Mouse (Mus musculus): ENCODE data around the gene Trit1. TPM values are rescaled to one million over a fixed set of nuclear protein-coding genes. Genes with fewer than 3 reads are reported as not detected.
A peak's percentile ranks its signal among the peaks of the same experiment; 100 is the strongest.

The Trit1 gene
- total and polyA plus RNA-seq, 3 experiments: 2.4 to 5.5 (median 5.4) TPM

DNA sequence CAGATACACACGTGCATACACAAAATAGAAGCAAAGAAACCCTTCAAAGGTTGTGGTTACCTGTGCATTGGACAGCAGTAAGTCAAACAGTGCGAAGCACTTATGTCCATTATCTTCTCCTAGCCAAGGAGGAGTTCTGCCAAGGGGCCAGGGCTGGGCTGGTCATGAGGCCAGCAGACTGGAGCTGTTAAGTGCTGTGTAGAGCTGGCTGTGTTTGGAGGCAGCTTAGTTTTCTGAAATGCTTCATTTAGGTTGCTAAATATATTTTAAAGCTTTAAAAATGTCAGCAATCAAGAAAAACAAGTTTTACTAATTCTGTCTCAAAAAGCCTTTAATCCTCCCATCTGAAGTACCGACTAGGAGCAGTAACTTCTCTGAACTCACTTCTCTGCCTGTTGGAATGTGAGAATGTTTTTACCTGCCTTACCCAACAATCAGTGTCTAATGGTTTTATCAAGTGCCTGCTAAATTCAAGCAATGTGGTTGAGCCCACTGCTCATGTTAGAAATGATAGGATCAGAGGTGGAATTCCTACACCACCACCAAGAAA, 40.2 kb downstream of the Trit1 start:
- TF ChIP-seq CTCF (IDR thresholded peaks at IDR 0.05) (no peak), EP300 (IDR thresholded peaks at IDR 0.05; ENCODE audit: insufficient read depth, low read depth, low read length) (no peak), POLR2A (IDR thresholded peaks at IDR 0.05; ENCODE audit: insufficient read depth, low read depth, low read length) (no peak)
- Histone ChIP-seq H3K4me1 (ENCODE audit: control insufficient read depth, insufficient read depth, low read length) (no peaks in the 10 kb centered on the region), H3K27me3 (ENCODE audit: control insufficient read depth, insufficient read depth, low read length) (no peaks in the 10 kb centered on the region), H3K4me3 (no peak overlapping the region), H3K36me3 (ENCODE audit: control insufficient read depth, insufficient read depth, low read length) (no peaks in the 10 kb centered on the region), H3K27ac (no peak overlapping the region), H3K9ac (ENCODE audit: low read depth, low read length) (no peak overlapping the region), H3K79me2 (replicated peaks; ENCODE audit: control insufficient read depth, insufficient read depth, low read length) (no peaks in the 10 kb centered on the region)
- 73% methylated on average over 3 of the region's 3 CpGs for WGBS
- DNase-seq: peak in 1 of 2 experiments; percentile 31
- intact Hi-C loops (cut with DNase I): no loop called here

DNA sequence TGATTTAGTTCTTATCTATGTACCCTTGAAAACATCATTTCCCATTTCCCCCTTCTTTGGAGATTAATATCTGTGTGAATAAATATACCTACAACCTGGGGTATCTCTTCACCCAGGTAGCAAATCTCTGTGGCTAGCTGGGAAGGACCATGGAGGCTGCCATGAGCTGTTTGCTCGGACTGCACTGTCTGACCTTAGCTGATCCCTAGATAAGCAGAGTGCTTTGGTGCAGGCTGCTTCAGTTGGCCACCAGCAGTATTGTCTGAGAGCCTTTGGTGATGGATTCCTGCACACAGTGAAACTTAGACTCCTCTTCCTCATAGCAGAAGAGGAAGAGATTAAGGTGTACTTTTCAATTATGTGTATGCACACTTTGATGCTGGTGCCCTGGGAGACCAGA, 41.6 kb downstream of the Trit1 start:
- Histone ChIP-seq H3K27me3 (ENCODE audit: control insufficient read depth, insufficient read depth, low read length) (no peaks in the 10 kb centered on the region), H3K79me2 (replicated peaks; ENCODE audit: control insufficient read depth, insufficient read depth, low read length) (no peaks in the 10 kb centered on the region), H3K36me3 (ENCODE audit: control insufficient read depth, insufficient read depth, low read length) (no peaks in the 10 kb centered on the region), H3K4me1 (ENCODE audit: control insufficient read depth, insufficient read depth, low read length) (no peaks in the 10 kb centered on the region), H3K4me3 (no peak overlapping the region), H3K27ac (no peak overlapping the region), H3K9ac (ENCODE audit: low read depth, low read length) (no peak overlapping the region)
- WGBS: 44% methylated on average over 1 of the region's 1 CpGs
- DNase-seq: no peak
- intact Hi-C loops (cut with DNase I): no loop called here
- no peak for TF ChIP-seq CTCF (IDR thresholded peaks at IDR 0.05)
- TF ChIP-seq EP300 (IDR thresholded peaks at IDR 0.05; ENCODE audit: insufficient read depth, low read depth, low read length): no peak
- no peak for TF ChIP-seq POLR2A (IDR thresholded peaks at IDR 0.05; ENCODE audit: insufficient read depth, low read depth, low read length)

DNA sequence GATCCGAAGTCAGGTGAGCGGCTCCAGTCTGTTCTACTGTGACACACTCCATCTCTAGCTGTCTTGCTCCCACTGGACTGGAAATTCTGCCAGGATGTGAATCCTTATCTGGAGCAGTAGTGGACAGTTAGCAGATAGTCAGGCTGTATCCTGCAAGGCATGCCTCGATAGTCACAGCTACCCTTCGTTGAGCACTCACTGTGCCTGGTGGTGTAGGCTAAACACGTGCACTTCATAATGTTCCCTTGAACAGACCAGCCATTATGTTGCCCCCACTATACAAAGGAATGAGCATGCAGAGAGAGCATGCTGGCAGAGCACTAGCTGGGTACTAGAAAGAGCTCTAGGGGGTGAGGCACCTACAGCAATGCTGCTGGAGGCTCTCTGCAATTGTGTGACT, 45.3 kb downstream of the Trit1 start:
- Histone ChIP-seq H3K4me3 (no peak overlapping the region), H3K79me2 (replicated peaks; ENCODE audit: control insufficient read depth, insufficient read depth, low read length) (no peaks in the 10 kb centered on the region), H3K36me3 (ENCODE audit: control insufficient read depth, insufficient read depth, low read length) (no peaks in the 10 kb centered on the region), H3K27me3 (ENCODE audit: control insufficient read depth, insufficient read depth, low read length) (no peaks in the 10 kb centered on the region; the same call in 1 of the 2 replicates), H3K27ac (no peak overlapping the region), H3K4me1 (ENCODE audit: control insufficient read depth, insufficient read depth, low read length) (no peaks in the 10 kb centered on the region), H3K9ac (ENCODE audit: low read depth, low read length) (no peak overlapping the region)
- TF ChIP-seq EP300 (IDR thresholded peaks at IDR 0.05; ENCODE audit: insufficient read depth, low read depth, low read length): no peak
- TF ChIP-seq POLR2A (IDR thresholded peaks at IDR 0.05; ENCODE audit: insufficient read depth, low read depth, low read length): no peak
- TF ChIP-seq CTCF (IDR thresholded peaks at IDR 0.05): no peak
- intact Hi-C loops (cut with DNase I): no loop called here
- 29% methylated on average over 5 of the region's 5 CpGs for WGBS
- DNase-seq: no peak

DNA sequence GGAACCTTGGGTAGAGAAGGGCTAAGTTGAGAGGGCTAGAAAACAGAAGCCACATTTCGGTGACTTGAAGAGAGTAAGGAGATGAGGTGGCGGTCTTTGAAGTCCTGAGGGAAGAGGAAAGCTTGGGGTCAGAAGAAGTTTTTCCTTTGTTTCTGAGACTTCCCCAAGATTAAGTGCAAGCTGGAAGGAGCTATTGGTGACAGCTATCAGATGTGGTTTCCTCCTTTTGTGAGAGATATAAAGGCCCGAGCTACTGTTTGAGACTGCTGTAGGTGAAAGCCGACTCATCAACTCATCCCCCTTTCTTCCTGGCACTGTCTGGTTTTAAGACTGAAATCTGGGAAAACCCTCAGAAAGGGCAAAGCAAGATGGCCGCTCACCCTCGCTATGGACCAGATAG, 52.2 kb downstream of the Trit1 start:
- Histone ChIP-seq H3K4me3 (no peak overlapping the region), H3K36me3 (ENCODE audit: control insufficient read depth, insufficient read depth, low read length) (no peaks in the 10 kb centered on the region), H3K9ac (ENCODE audit: low read depth, low read length) (no peak overlapping the region), H3K4me1 (ENCODE audit: control insufficient read depth, insufficient read depth, low read length) (no peaks in the 10 kb centered on the region), H3K27ac (no peak overlapping the region), H3K27me3 (ENCODE audit: control insufficient read depth, insufficient read depth, low read length) (peaks cover 3% of the 10 kb centered on the region), H3K79me2 (replicated peaks; ENCODE audit: control insufficient read depth, insufficient read depth, low read length) (no peaks in the 10 kb centered on the region)
- intact Hi-C loops (cut with DNase I): no loop called here
- DNase-seq: no peak
- WGBS: 44% methylated on average over 6 of the region's 6 CpGs
- no peak for TF ChIP-seq POLR2A (IDR thresholded peaks at IDR 0.05; ENCODE audit: insufficient read depth, low read depth, low read length)
- no peak for TF ChIP-seq CTCF (IDR thresholded peaks at IDR 0.05)
- no peak for TF ChIP-seq EP300 (IDR thresholded peaks at IDR 0.05; ENCODE audit: insufficient read depth, low read depth, low read length)

DNA sequence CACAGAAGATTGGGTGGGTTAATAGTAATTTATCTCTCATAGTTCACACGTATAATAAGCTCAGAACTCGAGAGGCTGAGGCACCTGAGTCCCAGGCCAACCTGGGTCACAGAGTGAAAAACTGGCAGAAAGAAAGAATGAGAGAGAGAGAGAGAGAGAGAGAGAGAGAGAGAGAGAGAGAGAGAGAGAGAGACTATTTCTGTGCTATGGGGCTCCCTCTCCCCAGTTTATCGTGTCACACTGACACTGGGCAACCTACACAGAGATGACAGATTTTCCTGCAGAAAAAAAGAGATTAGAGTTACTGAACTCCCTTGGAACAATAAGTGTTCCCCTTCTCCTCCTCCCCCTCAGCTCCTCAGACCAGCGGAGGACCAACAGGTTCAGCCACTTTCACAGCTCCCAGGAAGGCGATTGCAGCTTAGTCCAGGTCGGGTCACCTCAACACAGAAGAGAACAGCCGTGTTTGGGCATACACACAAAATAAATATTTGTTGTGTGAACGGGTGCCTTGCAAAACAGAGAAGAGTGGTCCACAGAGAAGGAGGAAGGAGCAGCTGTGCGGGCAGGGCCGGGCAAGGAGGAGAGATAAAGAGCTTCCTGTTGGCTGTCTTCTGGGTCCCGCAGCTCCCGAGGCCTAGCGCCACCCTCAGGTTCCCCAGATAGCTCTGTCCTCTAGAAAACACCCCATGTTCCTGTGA, 55.0 kb downstream of the Trit1 start:
- DNase-seq: peak in 1 of 2 experiments; percentile 33
- H3K79me2 ChIP-seq (replicated peaks; ENCODE audit: control insufficient read depth, insufficient read depth, low read length): no peaks in the 10 kb centered on the region
- H3K4me1 ChIP-seq (ENCODE audit: control insufficient read depth, insufficient read depth, low read length): no peaks in the 10 kb centered on the region
- no peaks in the 10 kb centered on the region for H3K36me3 ChIP-seq (ENCODE audit: control insufficient read depth, insufficient read depth, low read length)
- no peak overlapping the region for H3K9ac ChIP-seq (ENCODE audit: low read depth, low read length)
- H3K27ac ChIP-seq: no peak overlapping the region
- H3K4me3 ChIP-seq: no peak overlapping the region
- peak; percentile 26; the same call in 1 of the 2 replicates for TF ChIP-seq CTCF (IDR thresholded peaks at IDR 0.05)
- no peak for TF ChIP-seq EP300 (IDR thresholded peaks at IDR 0.05; ENCODE audit: insufficient read depth, low read depth, low read length)
- H3K27me3 ChIP-seq (ENCODE audit: control insufficient read depth, insufficient read depth, low read length): peaks cover 3% of the 10 kb centered on the region
- WGBS: 6% methylated on average over 13 of the region's 13 CpGs
- intact Hi-C loops (cut with DNase I): no loop called here

DNA sequence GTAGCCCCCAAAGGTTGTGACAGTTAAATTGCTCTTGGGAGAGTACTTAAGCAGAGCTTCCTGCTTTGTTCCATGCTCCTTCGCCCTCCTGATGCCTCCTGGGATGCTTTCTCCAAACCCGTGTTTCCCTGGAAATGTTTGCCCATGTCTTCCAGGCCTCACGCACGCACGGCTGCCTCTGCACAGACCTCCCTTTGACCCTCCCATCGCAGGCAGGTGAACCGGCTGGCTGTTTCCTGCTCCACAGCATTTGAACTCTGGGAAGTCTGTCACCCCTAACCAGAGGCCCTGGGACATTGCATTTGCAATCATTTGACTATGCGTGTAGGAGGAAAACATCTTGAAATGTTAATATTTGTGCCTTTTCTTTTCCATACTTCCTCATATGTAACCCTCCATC, 60.5 kb downstream of the Trit1 start:
- Histone ChIP-seq H3K9ac (ENCODE audit: low read depth, low read length) (no peak overlapping the region), H3K27ac (no peak overlapping the region), H3K27me3 (ENCODE audit: control insufficient read depth, insufficient read depth, low read length) (peaks cover 2% of the 10 kb centered on the region), H3K36me3 (ENCODE audit: control insufficient read depth, insufficient read depth, low read length) (no peaks in the 10 kb centered on the region), H3K4me3 (no peak overlapping the region), H3K4me1 (ENCODE audit: control insufficient read depth, insufficient read depth, low read length) (no peaks in the 10 kb centered on the region), H3K79me2 (replicated peaks; ENCODE audit: control insufficient read depth, insufficient read depth, low read length) (no peaks in the 10 kb centered on the region)
- WGBS: 63% methylated on average over 8 of the region's 8 CpGs
- TF ChIP-seq POLR2A (IDR thresholded peaks at IDR 0.05; ENCODE audit: insufficient read depth, low read depth, low read length) (no peak), CTCF (IDR thresholded peaks at IDR 0.05) (no peak), EP300 (IDR thresholded peaks at IDR 0.05; ENCODE audit: insufficient read depth, low read depth, low read length) (no peak)
- intact Hi-C loops (cut with DNase I): no loop called here
- no peak for DNase-seq

Data from heart, adult 2 months (tissue).